Mouse (Mus musculus) cerebellum, adult 9-10 months (tissue): ENCODE results near the gene Wnt6.

ENCODE experiments used
- DNase-seq: peaks from one replicate; pipeline ENCODE4 v3.0.0; 2022

The Wnt6 gene

DNA sequence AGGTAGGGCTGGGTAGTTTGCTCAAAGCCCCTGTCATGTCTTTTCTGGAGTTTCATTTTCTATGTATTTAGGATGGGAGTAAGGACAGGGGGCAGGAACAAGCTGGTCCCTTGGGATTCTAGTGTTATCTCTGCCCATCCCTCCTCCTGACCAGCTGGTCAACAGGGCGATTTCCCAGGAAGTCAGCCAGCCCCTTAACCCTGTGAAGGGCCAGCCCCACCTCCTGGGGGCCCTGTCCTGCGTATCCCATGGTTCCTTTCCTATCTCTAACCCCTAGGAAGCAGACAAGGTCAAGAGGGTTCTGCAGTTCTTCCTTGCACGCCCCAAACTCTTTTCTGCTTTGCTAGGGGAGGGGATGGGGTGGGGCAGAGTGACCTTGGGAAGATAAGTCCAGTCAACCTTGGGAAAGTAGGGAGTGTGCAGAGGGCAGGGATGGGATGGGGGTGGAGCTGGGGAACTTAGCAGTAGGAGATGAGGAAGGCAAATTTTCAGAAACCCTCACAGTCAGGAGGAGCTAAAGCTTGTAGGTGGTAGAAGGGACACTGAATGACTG, 7.3 kb downstream of the Wnt6 start:
- no peak for DNase-seq

DNA sequence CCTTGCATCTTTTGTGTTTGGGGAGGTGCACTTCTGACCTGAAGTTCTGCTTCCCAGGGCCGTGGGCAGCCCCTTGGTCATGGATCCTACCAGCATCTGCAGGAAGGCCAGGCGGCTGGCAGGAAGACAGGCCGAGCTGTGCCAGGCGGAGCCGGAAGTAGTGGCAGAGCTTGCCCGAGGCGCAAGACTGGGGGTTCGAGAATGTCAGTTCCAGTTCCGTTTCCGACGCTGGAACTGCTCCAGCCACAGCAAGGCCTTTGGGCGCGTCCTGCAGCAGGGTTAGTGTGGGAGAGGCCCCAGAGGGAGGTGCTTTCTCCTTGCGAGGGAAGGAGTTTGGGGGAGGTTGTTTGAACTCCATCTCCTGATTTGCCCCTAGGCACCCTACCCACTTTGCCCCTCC, 10.4 kb downstream of the Wnt6 start:
- DNase-seq: no peak

DNA sequence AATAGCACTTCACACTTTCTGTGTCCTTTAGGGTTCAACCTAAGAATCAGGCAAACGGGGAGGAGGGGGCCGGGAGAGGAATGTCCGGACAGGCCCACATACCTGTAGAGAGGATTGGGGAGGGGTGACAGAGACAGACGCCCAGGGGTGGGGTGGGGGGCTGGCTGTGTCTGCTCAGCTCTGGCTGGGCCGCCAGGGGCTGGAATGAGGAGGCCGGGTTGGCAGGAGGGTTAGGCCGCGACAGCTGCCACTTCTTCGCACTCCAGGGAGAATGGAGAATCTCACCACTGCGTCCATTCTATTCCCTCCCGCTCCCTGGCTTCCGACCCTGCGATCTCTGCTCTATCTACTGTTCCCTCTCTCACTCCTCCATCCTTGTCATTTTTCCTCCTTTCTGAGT, 11.9 kb downstream of the Wnt6 start:
- no peak for DNase-seq

DNA sequence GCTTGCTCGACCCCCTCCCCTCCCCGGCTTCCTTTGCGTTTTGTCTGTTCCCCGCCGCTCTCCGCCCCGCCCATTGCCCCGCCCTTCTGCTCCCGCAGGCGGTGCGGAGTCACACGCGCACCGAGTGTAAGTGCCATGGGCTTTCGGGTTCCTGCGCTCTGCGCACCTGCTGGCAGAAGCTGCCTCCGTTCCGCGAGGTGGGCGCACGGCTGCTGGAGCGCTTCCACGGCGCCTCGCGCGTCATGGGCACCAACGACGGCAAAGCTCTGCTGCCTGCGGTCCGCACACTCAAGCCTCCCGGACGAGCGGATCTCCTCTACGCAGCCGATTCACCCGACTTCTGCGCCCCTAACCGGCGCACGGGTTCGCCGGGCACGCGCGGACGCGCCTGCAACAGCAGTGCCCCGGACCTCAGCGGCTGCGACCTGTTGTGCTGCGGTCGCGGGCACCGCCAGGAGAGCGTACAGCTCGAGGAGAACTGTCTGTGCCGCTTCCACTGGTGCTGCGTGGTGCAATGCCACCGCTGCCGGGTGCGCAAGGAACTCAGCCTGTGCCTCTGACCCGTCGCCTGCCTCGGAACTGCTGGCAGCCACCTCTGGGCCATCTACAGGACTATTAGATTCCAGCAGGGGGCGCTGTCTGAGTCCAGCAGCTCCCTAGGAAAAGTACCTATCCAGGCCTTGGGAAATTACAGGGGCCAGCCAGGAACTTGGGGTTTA, 12.5 kb downstream of the Wnt6 start:
- DNase-seq: no peak

DNA sequence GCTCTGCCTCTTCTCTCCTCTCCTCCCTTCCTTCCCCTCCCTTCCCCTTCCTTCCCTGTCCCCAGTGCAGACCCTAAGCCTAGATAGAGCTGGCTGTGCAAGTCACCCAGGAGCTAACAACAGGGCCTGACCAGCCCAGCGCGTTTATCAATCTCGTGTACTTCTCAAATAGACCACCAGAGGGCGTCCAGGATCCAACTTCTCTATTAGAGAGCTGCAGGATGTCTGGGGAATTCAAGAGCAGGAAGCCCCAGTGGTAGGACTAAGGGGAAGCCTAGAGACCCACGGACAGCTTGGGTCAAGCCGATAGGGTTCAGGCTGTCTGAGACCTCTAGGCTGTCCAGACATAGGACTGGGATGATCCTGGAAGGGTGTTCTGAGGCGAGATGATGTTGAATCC, 16.2 kb downstream of the Wnt6 start:
- DNase-seq: peak; percentile 86

DNA sequence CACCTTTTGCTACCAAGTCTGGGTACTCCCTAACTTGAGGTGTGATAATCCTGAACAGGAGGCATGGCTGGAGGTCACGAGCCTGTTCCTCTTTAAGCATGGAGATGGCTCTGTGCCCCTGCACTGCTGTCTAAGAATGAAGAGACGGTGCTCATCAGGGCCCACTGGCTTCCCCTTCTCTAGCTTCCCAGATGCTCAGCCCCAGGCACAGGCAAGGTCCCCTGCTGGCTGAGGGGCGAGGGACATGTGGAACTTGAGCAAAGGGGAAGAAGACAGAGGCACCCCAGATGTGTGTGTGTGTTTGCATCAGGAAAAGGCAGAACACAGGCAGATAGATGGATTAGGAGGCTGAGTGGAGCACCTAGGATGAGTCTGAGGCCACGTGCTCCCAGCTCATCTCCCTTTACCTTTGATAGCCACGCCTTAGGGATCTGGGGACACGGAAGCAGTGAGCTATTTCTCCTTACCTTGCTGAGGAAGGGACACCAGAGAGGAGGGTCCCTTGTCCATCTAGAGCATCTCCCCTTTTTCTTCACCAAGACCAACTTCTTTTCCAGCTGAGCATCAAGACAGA, 17.0 kb downstream of the Wnt6 start:
- DNase-seq: no peak

DNA sequence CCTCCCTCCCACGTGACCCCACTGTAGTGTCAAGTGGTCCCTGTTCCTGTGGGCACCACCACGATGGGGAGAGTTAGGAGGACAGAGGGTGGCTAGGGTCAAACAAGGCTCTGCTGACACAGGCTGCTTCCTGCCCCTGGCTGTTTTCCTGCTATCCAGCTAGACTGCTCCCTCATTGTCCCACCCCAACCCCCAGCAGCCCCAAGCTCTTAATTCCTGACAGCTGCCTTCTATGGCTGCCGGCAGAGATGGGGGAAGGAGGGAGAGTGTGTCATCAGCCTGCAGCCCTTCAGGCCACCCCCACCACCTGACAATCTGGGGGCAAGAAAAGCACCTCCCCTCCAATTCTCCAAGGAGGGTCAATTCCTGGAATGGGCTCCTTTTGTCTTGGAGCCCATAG, 18.4 kb downstream of the Wnt6 start:
- no peak for DNase-seq

DNA sequence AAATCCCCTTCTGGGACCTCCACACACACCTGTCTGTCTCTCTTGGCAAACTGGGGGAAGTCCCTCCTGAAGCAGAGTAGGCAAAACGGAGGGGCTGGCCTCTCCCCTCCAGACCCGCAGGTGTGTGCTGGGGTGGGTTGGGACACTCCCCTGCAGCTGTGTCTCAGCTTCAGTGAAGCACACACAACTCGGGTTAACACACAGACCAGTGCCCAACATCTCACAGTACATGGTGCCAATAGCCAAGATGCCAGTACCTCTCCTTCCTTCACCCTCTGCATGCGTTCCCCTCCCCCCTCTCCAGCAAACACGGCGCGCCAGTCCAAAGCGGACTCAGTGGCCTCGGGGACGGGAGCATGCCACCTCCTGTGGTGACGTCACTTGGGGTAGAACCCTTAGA, 19.6 kb downstream of the Wnt6 start, which contains the start of gene Wnt10a:
Gene Wnt10a, plus strand, starts transcription at position 268 of the 400 bp plus-strand sequence.
- DNase-seq: no peak

DNA sequence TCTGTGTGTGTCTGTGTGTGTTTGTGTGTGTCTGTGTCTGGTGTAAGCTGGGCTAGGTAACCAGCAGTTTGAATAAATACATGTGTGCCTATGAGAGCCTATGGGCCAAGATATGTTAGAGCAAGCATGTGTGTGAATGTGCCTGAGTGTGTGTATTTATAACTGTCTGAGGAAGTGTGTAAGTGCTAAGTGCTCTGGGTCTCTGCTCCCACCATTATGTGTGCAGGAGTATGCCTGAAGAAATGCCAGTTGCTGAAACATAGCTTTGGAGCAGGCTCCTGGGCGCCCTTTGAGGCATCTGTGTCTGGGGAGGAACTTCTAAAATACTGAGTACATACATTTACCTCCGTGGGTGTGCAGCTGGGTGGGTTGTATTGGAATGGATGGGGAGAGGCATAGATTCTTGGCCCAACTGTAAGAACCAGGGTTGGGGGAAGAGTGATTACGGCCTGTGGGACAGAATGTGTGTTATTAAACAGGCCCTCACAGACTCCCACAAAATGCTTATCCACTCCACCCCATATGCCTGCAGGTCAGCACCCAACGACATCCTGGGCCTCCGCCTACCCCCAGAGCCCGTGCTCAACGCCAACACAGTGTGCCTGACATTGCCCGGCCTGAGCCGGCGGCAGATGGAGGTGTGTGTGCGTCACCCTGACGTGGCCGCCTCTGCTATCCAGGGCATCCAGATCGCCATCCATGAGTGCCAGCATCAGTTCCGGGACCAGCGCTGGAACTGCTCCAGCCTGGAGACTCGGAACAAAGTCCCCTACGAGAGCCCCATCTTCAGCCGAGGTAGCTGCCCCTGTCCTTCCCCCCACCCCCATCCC, 21.4 kb downstream of the Wnt6 start:
- no peak for DNase-seq

DNA sequence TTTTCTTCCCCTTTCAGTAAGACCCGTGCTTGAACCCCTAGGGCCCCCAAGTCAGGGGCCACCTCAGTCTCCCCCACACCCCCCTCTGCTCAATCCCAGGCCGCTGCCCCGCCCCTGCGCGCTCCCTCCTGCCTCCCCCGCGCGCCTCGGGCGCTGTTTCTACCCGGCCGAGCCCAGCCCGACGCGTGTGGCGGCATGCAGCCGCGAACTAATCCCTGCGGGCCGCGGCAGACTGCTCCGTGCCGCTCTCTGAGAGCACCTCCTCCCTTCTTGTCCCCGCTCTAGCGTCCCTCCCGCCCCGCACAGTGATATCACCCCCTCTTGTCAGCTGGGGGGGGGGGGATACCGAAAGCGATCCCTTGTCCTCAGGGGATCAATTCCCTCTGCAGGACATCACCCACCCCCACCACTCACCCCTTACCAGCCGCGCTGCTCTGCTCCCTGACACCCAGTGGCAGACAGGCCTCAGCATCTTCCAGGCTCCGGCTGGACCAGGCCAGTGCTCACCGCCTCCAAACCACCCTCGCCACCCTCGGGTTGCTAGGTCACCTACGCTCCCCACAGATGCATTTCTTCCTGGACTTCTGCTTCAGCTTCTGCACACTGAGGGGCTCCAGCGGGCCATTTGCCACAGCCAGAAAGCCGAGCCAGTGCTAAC, 22.9 kb downstream of the Wnt6 start:
- no peak for DNase-seq

DNA sequence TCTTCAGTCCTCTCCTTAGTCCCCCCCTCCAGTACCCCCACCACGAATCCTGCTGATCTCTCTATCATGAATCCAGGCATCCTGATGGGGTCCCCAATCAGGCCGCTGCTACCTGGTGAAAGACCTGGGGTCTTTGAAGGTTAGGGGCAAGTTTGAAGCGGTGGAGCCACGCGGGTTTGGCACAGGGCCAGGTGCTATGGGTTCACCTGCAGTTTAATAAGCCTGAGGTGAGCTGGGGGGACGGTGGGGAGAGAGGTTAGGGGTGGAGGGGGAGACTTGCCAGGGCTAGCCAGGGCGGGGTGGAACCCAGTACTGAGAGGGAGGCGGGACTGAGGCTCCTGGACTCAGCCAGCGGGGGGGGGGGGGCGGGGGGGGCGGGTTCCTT, 23.4 kb downstream of the Wnt6 start:
- DNase-seq: no peak

DNA sequence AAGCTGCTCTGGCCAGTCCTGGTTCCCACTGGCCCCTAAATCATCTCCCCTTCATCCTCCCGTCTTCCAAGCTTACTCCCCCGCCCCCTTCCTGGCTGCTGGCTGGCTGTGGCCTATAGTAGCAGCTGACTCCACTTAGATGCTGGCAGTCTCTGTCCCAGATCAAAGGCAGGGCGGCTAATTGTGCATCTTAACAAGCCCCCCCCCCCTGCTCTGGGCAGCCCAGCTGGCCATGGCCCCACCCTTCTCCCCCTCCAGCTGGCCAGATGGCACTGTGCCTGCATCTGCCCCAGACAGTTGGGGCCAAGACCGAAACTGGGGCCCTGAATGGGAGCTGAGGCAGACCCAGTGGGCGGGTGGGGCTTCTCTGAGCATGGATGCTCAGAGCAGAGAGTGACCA, 25.8 kb downstream of the Wnt6 start:
- DNase-seq: no peak

DNA sequence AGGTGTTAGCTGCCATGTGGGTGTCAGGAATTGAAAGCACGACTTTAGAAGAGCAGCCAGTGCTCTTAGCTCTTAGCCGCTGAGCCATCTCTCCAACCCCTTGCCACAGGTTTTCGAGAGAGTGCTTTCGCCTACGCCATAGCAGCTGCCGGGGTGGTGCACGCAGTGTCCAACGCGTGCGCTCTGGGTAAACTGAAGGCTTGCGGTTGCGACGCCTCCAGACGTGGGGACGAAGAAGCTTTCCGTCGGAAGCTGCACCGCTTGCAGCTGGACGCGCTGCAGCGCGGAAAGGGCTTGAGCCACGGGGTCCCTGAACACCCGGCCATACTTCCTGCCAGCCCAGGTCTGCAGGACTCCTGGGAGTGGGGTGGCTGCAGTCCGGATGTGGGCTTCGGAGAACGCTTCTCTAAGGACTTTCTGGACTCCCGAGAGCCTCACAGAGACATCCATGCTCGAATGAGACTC, 28.8 kb downstream of the Wnt6 start:
- DNase-seq: no peak

DNA sequence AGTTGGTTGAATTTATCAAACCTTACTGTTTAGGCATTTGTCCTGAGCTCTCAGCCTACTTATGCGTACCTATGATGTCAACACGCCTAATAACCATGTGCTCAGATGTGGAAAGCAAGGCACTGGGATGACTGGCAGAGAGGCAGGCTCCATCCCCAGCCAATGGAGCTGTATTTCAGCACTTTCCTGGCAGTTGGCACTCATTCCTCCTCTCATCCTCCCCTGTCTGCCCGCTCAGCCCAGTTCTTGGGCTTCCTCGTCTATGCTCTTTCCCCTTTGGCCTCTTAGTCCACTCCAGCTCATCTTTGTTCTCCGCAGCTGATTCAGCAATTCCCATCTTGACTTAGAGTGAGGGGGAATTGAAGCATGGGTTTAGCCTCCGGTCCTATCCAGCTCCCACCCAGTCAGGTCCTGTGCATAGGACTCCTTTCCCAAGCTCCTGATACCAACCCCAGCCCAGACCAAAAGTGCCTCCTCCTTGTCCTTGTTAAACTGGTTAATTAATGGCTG, 30.0 kb downstream of the Wnt6 start:
- no peak for DNase-seq

DNA sequence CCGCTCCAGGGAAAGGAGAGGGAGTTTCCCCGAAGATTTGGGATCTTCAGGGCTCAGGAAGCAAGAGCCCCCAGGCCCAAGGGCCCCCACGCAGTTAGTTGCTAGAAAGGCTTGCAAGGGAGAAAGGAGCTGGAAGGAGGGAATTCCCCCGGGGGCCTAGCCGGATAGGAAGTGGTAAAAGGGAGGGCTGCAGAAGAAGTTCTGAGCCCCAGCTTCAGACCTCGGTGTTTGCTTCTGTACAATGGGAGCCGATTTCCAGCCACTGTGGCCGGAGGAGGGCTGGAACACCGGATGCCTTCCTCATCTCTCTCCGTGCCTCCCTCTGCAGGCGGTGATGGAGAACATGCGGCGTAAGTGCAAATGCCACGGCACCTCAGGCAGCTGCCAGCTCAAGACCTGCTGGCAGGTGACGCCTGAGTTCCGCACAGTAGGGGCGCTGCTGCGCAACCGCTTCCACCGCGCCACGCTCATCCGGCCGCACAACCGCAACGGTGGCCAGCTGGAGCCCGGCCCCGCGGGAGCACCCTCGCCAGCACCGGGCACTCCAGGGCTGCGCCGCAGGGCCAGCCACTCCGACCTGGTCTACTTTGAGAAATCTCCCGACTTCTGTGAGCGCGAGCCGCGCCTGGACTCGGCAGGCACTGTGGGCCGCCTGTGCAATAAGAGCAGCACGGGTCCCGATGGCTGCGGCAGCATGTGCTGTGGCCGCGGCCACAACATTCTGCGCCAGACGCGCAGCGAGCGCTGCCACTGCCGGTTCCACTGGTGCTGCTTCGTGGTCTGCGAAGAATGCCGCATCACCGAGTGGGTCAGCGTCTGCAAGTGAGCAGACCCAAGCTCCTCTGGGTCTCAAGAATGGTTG, 31.3 kb downstream of the Wnt6 start:
- DNase-seq: peak; percentile 67

DNA sequence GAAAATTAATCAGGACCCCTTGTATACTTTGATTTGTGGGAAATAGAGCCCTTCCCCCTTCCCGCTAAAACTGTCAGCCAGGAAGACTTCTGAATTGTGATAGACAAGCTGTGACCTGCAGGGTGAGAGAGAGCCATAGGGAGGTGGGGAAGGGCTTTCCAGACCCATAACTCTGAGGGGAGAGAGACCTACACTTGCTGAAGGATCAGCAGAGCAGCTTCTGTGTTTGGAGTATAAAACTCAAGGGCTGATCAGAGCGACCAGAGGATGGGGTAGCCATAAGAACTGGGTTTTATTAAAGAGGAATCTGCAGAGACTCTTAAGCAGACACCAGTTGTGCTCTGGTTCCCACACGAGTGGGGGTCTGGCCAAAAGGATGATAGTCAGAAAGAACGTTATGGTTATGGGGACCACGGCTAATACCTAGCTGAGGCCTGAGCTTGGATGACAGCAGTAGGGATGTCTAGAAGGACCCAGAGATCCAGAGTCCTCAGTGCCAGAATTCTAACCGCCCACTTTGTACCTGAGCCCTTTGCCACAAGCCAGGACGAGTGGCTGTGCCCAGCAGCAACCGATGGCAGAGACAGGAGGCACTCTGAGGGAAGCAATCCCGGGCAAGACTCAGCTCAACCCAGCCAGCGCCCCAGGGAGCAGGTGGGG, 32.6 kb downstream of the Wnt6 start:
- no peak for DNase-seq

DNA sequence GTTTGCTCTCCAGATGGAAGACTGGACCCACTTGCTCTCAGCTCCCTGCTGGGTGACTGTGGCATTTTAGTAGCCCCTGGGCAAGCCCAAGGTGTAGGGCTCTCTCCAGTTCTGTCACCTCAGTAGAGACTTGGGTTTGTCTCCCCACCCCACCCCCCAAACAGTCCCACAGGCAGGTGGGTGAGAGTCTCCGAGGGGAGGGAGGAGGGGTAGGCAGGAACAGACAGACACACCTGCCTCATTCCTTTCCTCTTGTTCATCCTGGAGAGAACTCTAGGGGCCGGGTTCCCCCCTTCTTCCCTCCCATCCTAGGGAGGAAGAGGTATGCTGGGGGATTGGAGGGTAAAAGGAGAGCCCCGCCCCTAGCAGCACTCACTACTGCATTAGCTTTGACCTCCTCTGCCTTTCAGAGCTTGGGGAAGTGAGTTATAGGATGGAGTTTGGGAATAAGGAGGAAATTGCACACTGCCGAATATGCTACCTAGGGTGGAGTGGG, 33.7 kb downstream of the Wnt6 start:
- DNase-seq: no peak

DNA sequence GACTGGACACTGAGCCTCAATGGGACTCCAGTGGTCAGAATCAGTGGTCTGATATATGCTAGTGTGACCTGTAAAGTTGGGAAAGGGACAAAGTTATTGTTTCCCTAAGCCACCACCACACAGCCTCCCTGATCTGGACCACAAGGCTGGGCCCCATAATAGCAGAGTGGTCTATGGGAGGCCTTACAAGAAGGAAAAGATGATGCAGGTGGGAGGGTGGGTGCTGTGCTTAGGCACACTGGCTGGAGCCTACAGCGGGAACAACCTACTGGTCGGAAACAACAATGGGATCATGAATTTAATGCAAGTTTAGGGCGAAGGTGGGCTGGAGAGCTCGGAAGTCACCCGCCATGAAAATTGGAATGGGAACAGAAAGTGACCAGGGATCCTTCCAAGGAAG, 34.2 kb downstream of the Wnt6 start:
- DNase-seq: no peak

DNA sequence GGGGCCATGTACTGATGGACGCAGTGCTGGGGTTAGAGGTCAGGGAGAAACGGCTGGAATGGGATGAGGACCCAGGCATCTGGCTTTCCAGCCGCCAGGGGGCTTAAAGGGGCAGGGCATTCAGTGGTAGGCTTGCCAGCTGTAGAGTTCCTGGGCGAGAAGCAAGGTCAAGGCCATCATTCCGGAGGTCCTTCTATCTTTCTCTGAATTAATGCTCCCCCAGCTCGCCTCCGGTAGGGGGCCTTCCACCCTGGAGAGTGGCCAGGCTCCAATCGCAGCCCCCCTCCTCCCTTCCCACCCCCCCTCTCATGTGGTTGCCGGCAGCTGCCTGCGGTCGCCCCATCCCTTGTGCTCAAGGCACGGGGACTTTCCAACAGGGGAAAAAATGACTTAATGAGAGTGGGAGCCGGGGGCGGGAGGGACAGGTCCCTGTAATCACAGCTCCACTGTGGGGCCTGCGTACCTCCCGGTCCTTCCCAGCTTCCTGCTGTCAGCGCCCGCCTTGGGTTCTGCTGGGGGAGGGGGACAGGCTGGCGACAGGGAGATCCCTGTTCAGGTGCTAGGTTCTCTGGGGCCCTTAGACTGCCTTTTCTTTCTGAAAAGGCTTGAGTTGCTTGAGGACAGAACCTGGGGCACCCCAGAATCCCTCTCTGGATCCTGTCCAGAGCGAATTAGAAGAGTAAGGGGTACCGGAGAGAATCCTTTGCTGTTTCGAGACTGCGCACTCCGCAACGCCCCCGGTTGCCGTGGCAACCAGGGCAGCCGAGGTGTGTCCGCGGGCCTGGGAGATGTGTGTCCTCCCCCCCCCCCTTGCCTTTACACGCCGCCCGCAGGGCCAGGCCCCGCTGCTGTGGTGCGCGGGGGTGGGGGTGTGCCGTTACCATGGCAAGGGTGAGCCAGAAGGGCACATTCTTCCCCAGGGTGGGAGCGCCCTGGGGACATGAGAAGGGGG, 34.9 kb downstream of the Wnt6 start:
- DNase-seq: peak; percentile 5

DNA sequence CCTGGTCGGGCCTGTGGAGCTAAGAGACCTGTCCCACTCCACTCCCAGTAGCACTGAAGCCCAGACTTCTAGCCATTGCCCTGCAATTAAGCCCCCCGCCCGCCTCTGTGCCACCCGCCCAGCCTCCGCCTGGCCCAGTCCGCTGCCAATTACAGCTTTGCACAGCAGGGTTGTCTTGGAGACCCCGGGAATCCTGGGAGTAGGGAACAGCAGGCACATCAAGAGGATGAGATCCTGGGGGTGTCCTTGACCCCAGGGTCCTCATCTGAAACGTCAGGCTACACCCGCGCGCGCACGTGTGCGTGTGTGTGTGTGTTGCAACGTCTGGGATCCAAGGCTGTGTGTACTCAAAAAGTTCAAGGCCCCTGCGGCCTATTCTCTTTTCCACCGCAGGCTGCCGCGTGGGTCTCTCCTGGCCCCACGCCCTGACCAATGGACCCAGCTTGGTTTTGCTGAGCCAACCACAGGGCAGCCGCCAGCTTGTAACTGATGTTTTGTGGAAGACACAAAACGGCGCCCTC, 35.9 kb downstream of the Wnt6 start:
- no peak for DNase-seq
